Mouse (Mus musculus): ENCODE results near the gene Ccdc157. TPM values are rescaled to one million over a fixed set of nuclear protein-coding genes. Genes with fewer than 3 reads are reported as not detected.
"Not testable (repeated sequence)": the region's sequence is repeated elsewhere in the genome, so short reads cannot be mapped to it uniquely, and the experiment has no call there.

The Ccdc157 gene
- total RNA-seq, 2 experiments from 2014 or later = 3.3 to 5.6 TPM

DNA sequence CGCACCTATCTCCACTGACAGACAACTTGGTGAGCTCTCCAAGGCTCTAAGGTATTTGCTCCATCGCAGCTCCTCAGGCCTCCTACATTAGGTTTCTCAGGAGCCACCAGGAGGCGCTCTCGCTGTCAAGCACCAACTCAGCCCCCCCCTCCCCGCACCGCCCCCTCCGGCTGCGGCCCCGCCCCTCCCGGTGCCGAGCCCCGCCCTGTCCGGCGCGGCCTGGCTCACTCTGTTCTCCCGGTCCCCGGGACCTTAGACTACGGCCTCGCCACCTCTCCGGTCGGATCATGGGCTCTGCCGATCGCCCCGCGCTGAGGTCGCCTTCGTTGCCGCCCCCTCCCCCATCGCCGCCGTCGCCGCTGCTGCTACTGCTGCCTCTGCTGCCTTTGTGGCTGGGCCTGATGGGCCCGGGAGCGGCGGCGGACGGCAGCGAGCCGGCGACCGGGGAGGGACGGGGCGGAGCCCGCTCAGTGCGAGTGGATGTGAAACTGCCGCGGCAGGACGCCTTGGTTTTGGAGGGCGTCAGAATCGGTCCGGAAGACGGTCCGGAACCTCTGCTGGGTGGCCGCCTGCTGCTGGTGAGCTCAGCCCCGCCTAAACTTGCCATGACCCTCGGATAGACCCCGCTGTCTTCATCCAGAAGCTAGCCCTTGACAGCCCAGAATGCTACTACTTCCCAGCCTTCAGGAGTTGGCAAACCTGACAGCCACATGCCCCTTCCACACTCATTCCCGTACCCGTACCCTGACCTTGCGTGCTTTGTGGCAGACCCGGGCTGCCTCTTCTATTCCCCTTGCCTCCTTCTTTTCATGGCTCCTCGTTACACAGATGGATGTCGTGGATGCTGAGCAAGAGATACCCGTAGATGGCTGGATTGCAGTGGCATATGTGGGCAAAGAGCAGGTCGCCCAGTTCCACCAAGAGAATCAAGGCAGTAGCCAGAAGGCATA lies 24.8 kb downstream of the Ccdc157 start, which contains the start of gene Rnf215:
Gene Rnf215, plus strand, starts transcription at position 217 of the 950 bp plus-strand sequence.
- intact Hi-C loops (cut with DNase I; ENCODE audit: low total_unique reads) = loop anchor here (2.0 to 10.0 kb wide), 2 partner anchors 84 to 290 kb away; partner anchors contain the start of gene Castor1
- peak; percentile 89 for DNase-seq

DNA sequence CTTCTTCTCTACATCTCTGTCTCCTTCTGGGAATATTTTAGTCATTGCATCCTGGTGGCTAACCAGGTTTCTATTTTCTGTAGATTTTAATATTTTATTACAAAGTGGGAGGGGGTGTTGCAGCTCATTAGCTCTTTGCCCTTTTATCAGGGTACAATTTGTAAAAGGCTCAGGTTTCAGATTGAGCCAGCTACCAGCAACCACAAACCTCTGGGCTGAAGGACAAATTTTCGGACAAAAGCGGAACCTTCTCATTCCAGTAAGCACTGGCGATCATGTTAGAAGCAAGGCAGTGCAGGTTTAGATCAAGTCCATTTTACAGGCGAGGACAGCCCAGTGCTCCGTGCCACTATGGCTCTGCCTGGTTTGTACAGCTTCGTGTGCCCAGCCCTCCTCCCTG lies 25.7 kb downstream of the Ccdc157 start:
- no peak for DNase-seq
- intact Hi-C loops (cut with DNase I; ENCODE audit: low total_unique reads) = loop anchor here (2.0 to 10.0 kb wide), 2 partner anchors 84 to 290 kb away; partner anchors contain the start of gene Castor1

DNA sequence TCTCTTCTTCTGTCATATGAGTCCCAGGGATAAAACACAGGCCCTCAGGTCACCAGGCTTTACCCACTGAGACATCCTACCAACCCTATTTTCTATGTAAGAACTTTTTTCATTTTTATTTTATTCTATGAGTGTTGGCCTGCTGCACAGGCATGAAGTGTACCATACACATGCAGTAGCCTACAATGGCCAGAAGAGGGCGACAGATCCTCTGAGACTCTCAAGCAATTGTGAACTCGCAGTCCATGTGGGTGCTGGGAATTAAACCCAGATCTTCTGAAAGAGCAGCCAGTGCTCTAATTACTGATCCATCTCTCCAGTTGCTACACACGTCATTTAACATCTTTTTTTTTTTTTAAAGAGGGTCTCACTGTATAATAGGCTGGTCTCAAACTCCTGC lies 26.6 kb downstream of the Ccdc157 start:
- intact Hi-C loops (cut with DNase I; ENCODE audit: low total_unique reads) = loop anchor here (10.0 kb wide), 1 partner anchor 291 kb away; no protein-coding TSS in a partner anchor
- no peak for DNase-seq

DNA sequence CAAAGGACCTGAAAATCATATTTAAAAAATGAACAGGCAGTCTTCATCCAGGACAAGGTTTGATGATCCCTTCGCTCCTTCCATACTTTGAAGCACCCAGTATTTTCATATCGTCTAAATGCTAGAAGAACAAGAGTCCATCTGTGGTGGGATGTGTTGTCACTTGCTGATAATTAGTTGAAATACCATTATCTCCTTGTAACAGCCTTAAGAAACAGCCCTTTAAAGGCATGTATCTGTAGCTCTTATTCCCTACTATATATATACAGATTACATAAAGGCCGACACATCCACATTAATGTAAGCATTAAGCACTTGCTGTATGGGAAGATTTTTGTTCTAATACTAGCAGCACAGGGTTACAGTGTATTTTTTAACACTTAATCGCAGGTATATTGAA lies 31.6 kb downstream of the Ccdc157 start:
- DNase-seq; intact Hi-C loops (cut with DNase I; ENCODE audit: low total_unique reads): not testable (repeated sequence)

DNA sequence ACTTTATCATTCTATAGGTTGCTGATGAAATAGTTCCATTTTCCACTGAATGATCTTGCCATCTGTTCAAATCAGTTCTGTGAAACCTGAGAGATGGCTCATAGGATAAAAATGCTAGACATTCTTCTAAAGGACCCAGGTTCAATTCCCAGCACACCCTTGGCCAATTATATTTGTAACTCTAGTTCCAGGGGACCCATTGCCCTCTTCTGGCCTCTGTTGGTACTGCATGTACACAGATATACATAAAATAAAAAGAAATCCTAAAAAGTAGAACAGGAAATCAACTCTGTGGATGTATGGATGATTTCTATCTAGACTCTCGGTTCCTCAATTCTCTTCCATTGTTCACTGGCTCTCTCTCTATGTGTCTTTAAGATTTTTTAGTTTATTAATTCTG lies 33.0 kb downstream of the Ccdc157 start:
- intact Hi-C loops (cut with DNase I; ENCODE audit: low total_unique reads) = no loop called here
- no peak for DNase-seq

DNA sequence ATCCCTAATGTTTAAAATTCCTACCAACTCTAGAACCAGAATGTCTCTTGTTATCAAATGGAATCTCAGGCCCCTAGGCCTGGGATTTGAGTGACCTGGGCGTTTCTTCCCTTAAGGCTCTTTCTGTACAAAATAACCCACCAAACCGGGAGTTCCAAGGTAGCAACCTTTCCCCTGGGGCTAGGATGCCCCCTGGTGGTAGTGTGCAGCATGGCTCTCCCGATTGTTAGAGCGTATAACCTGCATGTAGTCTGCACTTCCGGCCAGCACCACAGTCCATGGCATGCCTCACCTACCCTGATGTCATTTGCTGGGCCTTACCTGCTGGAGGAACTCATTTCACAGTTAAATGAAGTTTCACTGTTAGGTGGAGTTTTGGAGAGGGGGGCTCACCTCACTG lies 36.2 kb downstream of the Ccdc157 start:
- intact Hi-C loops (cut with DNase I; ENCODE audit: low total_unique reads) = no loop called here
- no peak for DNase-seq

DNA sequence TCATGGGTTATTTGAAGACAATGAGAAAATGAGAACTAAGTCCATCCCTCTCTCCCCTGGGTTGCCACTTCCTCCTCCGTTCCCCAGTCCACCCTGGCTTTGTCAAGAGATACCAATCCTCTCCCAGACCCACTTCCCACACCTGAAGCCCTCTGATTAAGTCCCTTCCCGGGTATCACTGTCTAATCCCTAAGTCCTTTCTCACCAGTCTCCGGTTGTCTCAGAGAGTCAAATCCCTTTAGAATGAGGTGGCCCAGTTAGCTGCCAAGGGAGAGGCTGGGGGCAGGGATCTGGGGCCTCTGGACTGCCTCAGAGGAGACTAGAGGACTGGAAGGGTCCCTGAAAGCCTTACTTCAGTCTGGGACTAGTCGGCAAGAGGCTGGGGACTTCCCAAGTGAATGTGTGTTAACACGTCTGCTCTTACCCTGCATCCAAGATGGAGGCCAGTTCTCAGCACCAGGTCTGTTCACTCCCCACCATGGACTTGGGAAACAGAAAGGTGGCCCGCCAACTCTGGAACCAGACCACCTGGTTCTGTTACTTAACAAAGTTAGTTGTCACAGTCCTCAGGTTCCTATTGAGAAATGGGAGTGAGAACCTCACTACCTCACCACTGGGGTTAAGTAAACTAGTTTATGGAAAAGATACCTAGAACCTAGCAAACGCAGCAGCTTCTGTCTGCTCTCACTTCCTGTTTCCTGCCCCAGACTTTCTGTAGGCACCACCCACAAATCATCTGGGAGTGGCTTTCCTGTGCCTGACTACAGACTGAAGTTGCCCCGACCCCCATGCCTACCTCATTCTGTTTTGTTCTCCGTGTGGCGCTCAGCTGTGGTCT lies 37.1 kb downstream of the Ccdc157 start, which contains the start of gene Sec14l2:
Gene Sec14l2, minus strand, starts transcription at position 674 of the 838 bp plus-strand sequence.
- intact Hi-C loops (cut with DNase I; ENCODE audit: low total_unique reads) = no loop called here
- DNase-seq = no peak

DNA sequence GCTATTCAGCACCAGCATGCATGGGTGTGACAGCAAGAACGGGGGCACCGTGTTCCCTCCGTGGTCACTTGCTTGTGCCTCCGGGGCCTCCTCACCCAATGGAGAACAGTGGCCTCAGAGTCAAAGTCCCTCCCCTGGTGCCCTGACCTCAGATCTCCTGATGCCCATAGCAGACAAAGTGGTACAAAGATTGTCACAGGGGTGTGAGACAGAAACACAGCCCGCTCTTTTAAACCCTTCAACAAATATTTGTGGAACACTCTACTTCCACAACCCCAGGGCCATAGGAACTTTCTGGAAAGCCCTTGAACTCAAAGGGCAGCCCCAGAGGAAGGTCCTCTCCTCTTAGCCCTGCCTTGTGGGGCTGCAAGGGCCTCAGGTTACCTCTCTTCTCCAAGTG lies 37.9 kb downstream of the Ccdc157 start:
- intact Hi-C loops (cut with DNase I; ENCODE audit: low total_unique reads) = no loop called here
- DNase-seq = no peak

DNA sequence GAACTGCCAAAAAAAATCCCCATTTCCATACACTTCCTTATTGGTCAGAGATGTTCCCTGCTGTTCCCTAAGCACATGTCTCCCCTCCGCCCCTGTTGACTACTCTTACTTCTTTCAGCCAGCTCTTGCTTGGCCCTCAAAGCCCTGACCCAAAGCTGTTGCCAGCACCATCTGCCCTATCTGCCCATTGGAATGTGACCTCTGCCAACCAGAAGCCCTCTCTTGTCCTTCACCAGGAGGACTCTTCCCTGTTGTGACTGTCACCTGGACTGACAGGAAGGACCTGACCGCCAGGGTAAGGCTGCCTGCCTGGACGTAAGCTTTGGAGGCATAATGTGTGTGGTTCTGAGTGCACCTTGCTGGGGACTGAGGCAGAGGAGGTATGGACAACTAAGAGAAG lies 38.4 kb downstream of the Ccdc157 start:
- no peak for DNase-seq
- intact Hi-C loops (cut with DNase I; ENCODE audit: low total_unique reads) = no loop called here

DNA sequence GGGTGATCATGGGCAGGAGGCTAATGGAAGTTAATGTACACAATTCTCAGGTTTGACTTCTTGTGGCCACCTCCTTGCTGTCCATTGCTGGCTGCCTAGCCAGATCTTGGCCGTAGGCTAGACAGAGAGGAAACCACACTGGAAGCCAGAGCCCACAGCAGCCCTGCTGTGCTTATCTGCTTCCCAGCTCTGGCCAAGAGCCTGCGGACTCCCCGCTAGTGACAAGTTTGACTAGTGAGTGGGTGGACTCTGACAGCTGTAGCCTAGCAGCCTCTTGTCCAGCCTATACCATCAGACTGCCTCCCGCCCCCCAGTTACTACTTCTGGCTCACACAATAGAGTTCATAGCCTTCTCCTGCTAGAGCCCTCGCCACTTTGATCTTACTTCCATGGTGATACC lies 40.5 kb downstream of the Ccdc157 start:
- DNase-seq = no peak
- intact Hi-C loops (cut with DNase I; ENCODE audit: low total_unique reads) = no loop called here

DNA sequence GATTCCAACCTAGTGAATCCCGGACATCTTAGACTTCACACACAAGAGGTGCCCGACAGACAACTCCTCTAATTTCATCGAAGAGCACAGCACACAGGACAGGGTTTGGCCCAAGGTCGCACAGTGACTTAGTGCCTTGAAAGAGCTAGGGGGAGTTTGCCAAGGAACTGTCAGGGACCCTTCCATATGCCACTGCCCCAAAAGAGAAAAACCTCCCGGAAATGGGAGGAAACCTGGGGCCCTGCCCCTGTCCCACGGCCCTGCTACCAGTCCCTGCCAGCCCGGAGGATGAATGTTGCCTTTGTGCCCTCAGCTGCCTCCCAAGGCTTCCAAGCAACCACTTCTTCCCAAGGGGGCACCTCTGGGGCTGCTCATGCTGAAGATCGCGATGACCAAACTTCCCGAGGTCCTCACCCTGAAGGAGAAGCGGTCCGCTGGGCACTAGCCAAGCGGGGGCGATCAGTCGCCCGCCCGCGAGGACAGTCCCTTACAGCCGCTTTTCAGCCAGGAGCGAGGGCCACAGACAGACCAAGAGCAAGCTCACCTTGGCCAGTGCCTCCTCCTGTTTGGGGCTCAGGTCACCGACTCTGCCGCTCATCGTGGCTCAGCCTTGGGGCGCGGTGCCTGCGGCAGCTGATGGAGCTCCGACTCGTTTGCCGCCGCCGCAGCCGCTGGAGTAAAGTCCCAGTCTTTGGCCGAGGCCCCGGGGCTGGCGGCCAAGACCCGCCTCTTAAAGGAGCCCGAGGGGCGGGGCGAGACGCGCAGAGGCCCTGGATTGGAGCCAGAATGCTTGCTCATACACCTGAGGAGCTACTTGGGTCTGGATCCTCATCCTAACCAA lies 41.8 kb downstream of the Ccdc157 start:
- peak; percentile 68 for DNase-seq
- intact Hi-C loops (cut with DNase I; ENCODE audit: low total_unique reads) = no loop called here

DNA sequence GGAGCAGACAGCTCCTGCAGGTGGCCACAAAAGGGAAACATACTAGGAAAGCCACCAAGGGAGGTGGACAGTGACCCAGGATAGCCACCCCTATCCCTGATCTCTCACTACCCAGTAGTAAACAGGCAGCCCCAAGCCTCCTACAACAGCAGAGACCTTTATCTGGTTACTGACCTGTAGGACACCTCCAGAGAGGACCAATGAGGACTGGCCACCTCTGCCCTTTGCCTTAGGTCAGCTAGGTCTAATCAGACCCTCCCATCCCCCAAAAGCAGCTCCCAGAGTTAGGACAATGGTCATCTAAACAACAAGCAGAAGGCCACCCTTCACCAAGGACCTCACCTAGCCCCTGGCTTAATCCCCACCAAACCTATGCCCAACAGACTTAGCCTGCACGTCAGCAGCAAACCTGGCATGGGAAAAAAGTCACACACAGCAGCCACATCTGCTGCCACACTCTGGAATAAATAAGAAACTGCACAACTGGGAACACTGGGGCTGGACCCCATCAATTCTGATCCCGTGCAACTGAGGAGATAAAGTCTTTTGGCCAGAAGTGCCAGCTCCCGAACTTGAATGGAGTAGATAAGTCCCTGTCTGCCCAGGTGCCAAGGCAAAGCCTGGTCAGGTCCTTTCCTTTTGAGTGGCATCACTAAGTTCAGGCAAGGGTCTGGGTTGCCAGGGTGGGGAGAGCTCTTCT lies 42.6 kb downstream of the Ccdc157 start:
- no peak for DNase-seq
- intact Hi-C loops (cut with DNase I; ENCODE audit: low total_unique reads) = no loop called here

DNA sequence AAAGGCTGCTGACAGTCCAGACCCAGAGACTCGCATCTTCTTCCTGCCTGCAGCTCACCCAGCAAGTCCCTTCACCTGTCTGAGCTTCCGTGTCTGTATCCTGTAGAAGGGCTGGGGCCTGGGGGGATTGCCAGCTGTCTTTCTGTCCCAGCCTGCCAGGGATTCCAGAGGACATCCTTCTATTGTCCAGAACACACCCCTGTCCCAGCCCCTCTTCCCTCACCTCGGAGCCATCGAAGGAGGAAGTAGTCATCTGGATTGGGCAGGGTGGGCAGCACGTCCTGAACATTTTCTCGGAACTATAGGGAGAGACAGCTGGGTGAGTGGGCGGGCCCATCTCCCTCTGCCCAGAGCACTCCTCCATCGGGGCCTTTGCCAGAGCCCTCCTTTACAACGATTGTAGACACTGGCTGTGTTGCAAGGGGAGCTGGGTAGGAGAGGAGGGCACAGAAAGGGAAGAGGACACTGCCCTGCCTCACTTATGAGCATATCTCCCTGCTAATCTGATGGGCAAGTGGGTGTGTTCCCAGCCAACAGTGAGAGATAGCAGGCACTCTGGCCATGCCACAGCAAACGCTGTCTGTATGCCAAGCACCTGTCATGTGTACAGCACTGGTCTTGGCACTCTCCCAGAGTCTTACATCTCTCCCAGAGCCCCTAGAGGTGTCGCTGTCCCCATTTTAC lies 43.5 kb downstream of the Ccdc157 start:
- no peak for DNase-seq
- intact Hi-C loops (cut with DNase I; ENCODE audit: low total_unique reads) = no loop called here

DNA sequence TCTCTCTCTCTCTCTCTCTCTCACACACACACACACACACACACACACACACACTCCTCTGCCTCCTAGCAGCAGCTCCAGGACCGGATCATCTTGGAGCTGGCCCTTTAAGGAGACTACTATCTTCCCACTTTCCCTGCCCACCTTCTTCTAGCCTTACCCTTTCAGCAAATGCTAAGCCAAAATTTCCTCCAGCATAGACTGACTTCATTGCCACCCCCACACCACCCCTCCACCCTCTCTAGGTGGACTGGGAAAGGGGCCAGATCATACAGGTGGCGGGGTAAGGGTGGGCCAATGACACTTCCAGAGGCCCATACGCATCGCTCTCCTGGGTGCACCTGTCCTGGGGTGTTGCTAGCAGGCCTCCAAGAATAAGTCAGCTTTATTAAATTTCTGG lies 44.7 kb downstream of the Ccdc157 start:
- intact Hi-C loops (cut with DNase I; ENCODE audit: low total_unique reads) = no loop called here

DNA sequence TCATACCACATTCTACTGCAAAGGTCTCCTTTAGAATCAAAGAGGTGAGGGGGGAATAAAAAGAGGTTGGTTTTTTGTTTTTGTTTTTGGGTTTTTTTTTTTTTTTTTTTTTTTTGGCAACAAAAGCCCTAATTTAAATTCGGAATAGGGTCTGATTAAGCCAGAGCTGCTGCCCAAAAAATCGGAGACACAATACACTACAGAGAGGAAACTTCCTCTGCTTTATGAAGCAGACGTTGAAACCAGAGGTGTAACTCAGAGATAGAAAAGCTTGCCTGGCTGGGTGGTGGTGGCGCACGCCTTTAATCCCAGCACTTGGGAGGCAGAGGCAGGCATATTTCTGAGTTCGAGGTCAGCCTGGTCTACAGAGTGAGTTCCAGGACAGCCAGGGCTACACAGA lies 45.6 kb downstream of the Ccdc157 start:
- DNase-seq; intact Hi-C loops (cut with DNase I; ENCODE audit: low total_unique reads): not testable (repeated sequence)

More for the DNA sequence above, 44.7 kb downstream of the Ccdc157 start:
- DNase-seq = no peak

DNA sequence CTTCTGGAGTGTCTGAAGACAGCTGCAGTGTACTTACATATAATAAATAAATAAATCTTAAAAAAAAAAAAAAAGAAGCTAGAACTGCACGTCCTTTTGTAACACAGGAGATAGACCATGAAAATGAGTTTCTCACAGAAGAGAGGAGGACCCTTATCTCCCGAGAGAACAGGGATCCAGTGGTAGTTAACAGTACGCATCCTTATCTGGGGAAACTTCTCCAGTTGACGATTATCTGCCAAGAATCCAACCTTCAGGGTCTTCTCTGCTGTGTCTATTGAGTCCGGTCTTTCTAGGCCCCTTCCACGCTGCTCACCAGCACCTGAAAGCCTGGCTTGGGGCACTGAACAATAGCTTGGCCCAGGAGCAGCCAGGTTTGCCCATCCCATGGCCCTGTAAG lies 46.1 kb downstream of the Ccdc157 start:
- intact Hi-C loops (cut with DNase I; ENCODE audit: low total_unique reads) = no loop called here
- no peak for DNase-seq

DNA sequence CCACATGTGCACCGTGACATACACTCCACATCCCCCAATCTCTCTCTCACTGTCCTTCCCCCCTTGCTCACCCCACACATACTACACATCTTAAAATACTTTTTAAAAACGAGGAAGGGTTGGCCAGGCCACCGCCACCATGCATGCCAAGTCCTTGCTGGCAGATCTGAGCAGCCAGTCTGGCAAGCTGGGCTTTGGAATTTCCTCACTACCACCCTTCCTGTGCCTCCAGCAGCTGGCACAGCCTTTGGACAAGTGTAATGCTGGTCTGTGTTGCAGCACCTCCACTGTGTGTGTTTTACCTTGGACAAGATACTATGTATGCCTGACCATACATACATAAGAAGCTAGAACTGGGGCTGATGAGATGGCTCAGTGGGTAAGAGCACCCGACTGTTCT lies 46.6 kb downstream of the Ccdc157 start:
- intact Hi-C loops (cut with DNase I; ENCODE audit: low total_unique reads) = no loop called here
- DNase-seq = no peak

DNA sequence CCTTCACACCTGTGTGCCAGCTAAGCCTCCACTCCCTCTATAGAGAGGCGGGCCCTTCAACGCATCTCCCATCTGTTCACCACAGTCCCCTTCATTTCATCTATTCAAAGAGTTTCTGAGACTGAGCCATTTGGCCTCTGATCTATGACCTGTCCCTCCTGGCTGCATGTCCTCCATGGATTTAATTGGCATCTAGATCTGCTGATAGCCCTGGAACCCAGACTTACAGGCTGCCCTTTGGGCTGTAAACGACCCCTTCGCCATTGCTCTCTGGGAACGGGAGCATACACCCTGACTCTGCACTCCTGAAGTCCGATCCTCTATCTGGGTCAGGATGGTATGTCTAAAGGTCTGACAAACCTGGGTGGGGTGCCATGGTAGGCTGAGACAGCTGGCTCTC lies 47.2 kb downstream of the Ccdc157 start:
- DNase-seq = no peak
- intact Hi-C loops (cut with DNase I; ENCODE audit: low total_unique reads) = no loop called here
